Mouse (Mus musculus) liver, embryonic 11.5 days (tissue): ENCODE data around the gene Amhr2. TPM values are rescaled to one million over a fixed set of nuclear protein-coding genes. Genes with fewer than 3 reads are reported as not detected.

ENCODE experiments used
- ATAC-seq: fragments of 200-750 bp; cut with Nextera tagmentation; replicated peaks from 2 replicates; pipeline ENCODE4 v1.8.0; 2017; ENCODE audit warnings: moderate number of reproducible peaks, mild to moderate bottlenecking, moderate TSS enrichment, moderate library complexity; ENCODE audit not compliant: low FRiP score
- DNase-seq: peaks from one replicate; pipeline ENCODE4 v3.0.0-alpha.2; 2017; ENCODE audit warnings: low spot score
- H3K27ac ChIP-seq: fragments of 300-500 bp; sonication (generic); 2 replicates; pipeline ENCODE4 v1.5.1; 2014; ENCODE audit warnings: mild to moderate bottlenecking, low read depth, low read length, control low read depth
- H3K27me3 ChIP-seq: fragments of 300-500 bp; sonication (generic); replicated peaks from 2 replicates; pipeline ENCODE4 v1.6.1; 2014; ENCODE audit warnings: low read length, mixed read lengths; ENCODE audit not compliant: control insufficient read depth, insufficient read depth
- H3K36me3 ChIP-seq: fragments of 300-500 bp; sonication (generic); 2 replicates; pipeline ENCODE4 v1.6.1; 2014; ENCODE audit warnings: mild to moderate bottlenecking, low read length, moderate library complexity, mixed read lengths; ENCODE audit not compliant: control insufficient read depth, insufficient read depth
- H3K4me1 ChIP-seq: fragments of 300-500 bp; sonication (generic); replicated peaks from 2 replicates; pipeline ENCODE4 v1.6.1; 2014; ENCODE audit warnings: low read length, mixed read lengths; ENCODE audit not compliant: control insufficient read depth, insufficient read depth
- H3K4me2 ChIP-seq: fragments of 300-500 bp; sonication (generic); 2 replicates; pipeline ENCODE4 v1.6.1; 2014; ENCODE audit warnings: mild to moderate bottlenecking, control low read depth, moderate library complexity
- H3K4me3 ChIP-seq: fragments of 300-500 bp; sonication (generic); 2 replicates; pipeline ENCODE4 v1.5.1; 2014; ENCODE audit warnings: low read depth, low read length, control low read depth
- H3K9ac ChIP-seq: fragments of 300-500 bp; sonication (generic); 2 replicates; pipeline ENCODE4 v1.6.1; 2014; ENCODE audit warnings: low read depth, low read length, control low read depth
- H3K9me3 ChIP-seq: fragments of 300-500 bp; sonication (generic); 2 replicates; pipeline ENCODE4 v1.6.1; 2016; ENCODE audit warnings: low read length, inconsistent platforms, mixed read lengths; ENCODE audit not compliant: control insufficient read depth
- WGBS: fragments of 180-500 bp; shearing (Covaris S2); extraction: QIAGEN DNeasy Blood & Tissue Kit; methylation state at CpG from one replicate; pipeline ENCODE4 v1.1.7; 2014; 5-methylcytosine and 5-hydroxymethylcytosine counted together
- polyA plus RNA-seq: library from polyadenylated mRNA; unstranded; fragments of >200 nt; fragmentation: Nextera tagmentation; extraction: Ambion mirVana; gene quantifications from 2 replicates; pipeline ENCODE4 v1.2.1, GENCODE M21; 2014

The Amhr2 gene
- polyA plus RNA-seq, 1 experiment from 2014 or later: 1.1 TPM

DNA sequence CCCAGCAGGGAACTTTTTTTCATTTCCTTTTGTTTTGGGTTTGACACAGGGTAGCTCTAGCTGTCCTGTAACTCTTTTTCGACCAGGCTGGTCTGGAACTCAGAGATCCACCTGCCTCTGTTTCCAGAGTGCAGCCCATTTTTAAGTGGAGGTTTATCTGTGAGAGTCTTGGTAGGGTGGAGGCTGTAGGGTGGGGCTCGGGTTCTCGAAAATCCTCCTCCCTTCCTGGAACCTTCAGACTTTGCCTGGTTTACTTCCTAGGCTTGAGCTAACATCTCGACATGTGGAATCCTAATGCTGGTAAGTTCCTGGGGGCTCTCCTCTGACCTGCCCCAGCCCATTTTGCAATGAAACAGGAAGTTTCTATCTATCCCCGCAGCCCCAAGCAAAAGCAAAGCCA lies 14.7 kb downstream of the Amhr2 start:
- H3K36me3 ChIP-seq: peaks cover 4% of the 10 kb centered on the region; the same call in 1 of the 2 replicates
- ATAC-seq (peak; percentile 69), DNase-seq (no peak)
- H3K4me2 ChIP-seq: peak overlapping the region; percentile 72
- no peaks in the 10 kb centered on the region for H3K27me3 ChIP-seq
- peaks cover 26% of the 10 kb centered on the region for H3K4me1 ChIP-seq
- H3K27ac ChIP-seq: peak overlapping the region; percentile 93
- no peaks in the 10 kb centered on the region for H3K9me3 ChIP-seq
- WGBS: 26% methylated on average over 5 of the region's 5 CpGs
- H3K4me3 ChIP-seq: peak overlapping the region; percentile 62
- H3K9ac ChIP-seq: peak overlapping the region; percentile 46

DNA sequence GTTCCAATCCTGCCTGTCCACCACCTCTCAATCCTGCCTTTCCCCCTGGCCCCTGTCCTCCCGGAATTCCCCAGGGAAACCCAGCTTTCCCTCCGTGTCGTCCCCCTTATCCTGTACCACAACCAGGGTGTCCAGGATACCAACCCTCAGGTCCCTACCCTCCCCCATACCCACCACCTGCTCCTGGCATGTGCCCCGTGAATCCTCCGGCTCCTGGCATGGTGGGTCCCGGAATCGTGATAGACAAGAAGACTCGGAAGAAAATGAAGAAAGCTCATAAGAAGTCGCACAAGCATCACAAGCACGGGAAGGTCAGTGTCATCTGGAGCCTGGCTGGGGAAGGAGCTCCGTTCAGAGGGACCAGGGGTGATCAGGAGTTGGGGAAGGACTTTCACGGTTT lies 15.2 kb downstream of the Amhr2 start:
- DNase-seq: no peak
- WGBS: 68% methylated on average over 12 of the region's 12 CpGs
- Histone ChIP-seq H3K36me3 (peaks cover 4% of the 10 kb centered on the region; the same call in 1 of the 2 replicates), H3K27me3 (no peaks in the 10 kb centered on the region), H3K27ac (peak overlapping the region; percentile 93), H3K9me3 (no peaks in the 10 kb centered on the region), H3K9ac (peak overlapping the region; percentile 46), H3K4me3 (peak overlapping the region; percentile 62), H3K4me1 (peaks cover 26% of the 10 kb centered on the region), H3K4me2 (peak overlapping the region; percentile 72)
- no peak for ATAC-seq

DNA sequence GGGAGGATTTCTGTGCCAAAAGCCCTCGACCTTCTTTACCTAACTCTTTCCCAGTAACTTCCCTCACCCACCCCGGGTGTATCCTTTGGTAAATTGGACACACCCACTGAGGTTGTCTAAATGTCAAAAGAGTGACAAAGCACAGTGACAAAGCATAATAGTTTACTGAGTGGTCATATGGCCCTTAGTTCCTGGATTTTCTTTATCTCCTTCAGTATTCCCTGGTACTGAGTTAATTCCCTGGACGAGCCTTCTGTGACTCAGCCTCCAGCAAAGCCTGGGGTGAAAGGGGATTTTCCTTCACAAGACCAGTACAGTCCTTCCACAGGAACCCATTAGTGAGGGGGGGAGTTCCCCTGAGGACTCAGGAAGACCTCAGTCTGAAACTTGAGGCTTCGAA lies 15.8 kb downstream of the Amhr2 start:
- no peaks in the 10 kb centered on the region for H3K9me3 ChIP-seq
- H3K9ac ChIP-seq: peak overlapping the region; percentile 46
- peaks cover 26% of the 10 kb centered on the region for H3K4me1 ChIP-seq
- ATAC-seq: no peak
- H3K4me2 ChIP-seq: peak overlapping the region; percentile 72
- H3K27me3 ChIP-seq: no peaks in the 10 kb centered on the region
- no peak for DNase-seq
- H3K27ac ChIP-seq: peak overlapping the region; percentile 93
- WGBS: 34% methylated on average over 4 of the region's 4 CpGs
- H3K4me3 ChIP-seq: peak overlapping the region; percentile 62
- peaks cover 4% of the 10 kb centered on the region; the same call in 1 of the 2 replicates for H3K36me3 ChIP-seq

DNA sequence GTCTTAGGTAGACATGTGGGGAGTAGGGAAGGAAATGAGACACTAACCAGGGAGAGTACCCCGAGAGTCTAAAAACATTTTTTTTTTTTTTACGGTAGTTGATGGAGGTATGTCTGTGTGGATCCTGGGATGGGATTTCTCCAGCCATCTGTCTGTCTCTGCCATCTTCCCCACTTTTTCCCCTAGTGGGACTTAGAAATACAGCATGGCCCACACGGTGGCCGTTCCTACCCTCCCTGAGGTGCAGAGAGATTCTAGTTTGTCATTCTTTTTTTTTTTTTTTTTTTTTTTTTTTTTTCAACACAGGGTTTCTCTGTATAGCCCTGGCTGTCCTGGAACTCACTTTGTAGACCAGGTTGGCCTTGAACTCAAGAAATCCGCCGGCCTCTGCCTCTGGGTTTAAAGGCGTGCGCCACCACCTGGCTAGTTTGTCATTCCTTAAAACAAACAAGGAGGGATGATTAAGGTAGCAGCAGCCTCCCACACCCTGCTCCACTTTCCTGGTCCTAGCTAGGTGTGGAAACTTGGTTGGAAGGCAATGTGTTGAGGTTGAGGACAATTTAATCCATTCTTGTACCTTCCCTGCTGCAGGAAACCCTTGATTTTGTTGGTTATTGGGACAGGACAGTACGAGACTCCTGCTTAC lies 16.4 kb downstream of the Amhr2 start:
- peak overlapping the region; percentile 62 for H3K4me3 ChIP-seq
- H3K27ac ChIP-seq: peak overlapping the region; percentile 37
- H3K4me2 ChIP-seq: peak overlapping the region; percentile 72
- DNase-seq: no peak
- no peaks in the 10 kb centered on the region for H3K27me3 ChIP-seq
- peaks cover 26% of the 10 kb centered on the region for H3K4me1 ChIP-seq
- peak overlapping the region; percentile 44; the same call in 1 of the 2 replicates for H3K9ac ChIP-seq
- peaks cover 4% of the 10 kb centered on the region; the same call in 1 of the 2 replicates for H3K36me3 ChIP-seq
- WGBS: 80% methylated on average over 9 of the region's 9 CpGs
- ATAC-seq: no peak
- H3K9me3 ChIP-seq: no peaks in the 10 kb centered on the region

DNA sequence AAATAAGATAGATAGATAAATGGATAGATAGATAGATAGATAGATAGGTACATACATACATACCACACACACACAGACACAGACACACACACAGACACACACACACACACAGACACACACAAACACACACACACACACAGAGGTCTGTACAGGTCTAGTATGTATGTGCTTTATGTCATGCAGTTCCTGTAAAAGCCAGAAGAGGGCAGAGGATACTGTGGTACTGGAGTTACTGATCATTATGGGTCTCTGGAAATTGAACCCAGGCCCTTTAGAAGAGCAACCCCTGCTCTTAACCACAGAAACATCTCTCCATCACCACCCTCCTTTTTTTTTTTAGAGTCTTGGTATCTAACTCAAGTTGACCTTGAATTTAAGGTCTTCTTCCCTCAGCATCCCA lies 18.5 kb downstream of the Amhr2 start:
- H3K4me1 ChIP-seq: peaks cover 18% of the 10 kb centered on the region
- H3K4me2 ChIP-seq: no peak overlapping the region
- peaks cover 10% of the 10 kb centered on the region for H3K36me3 ChIP-seq
- ATAC-seq: no peak
- no peak for DNase-seq
- no peaks in the 10 kb centered on the region for H3K9me3 ChIP-seq
- no peak overlapping the region for H3K27ac ChIP-seq
- no peaks in the 10 kb centered on the region for H3K27me3 ChIP-seq
- H3K9ac ChIP-seq: no peak overlapping the region
- no peak overlapping the region for H3K4me3 ChIP-seq

DNA sequence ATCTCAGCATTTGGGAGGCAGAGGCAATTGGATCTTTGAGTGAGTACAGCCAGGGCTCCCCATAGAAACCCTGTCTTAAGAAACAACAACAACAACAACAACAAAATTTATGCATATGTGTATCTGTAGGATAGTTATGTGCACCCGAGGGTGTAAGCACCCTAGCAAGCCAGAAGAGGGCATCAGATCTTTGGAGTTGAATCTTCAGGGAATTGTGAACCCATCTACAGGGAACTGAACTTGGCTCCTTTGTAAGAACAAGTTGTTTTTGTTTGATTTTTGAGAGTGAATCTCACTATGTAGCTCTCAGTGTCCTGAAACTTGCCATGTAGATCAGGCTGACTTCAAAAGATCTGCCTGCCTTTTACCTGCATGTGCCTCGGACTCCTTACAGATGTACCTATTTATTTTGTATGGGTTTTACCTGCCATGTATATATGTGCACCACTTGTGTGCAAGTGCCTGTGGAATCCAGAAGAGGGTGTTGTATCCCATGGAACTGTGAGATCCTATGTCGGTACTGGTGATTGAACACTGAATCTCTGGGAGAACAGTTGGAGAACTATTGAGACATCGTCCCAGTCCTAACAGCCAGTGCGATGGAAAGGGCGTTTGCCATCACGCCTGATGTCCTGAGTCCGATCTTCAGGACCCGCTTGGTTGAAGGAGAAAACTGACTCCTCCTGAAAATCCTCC lies 23.7 kb downstream of the Amhr2 start:
- WGBS: 95% methylated on average over 9 of the region's 9 CpGs
- DNase-seq (no peak), ATAC-seq (no peak)
- no peak overlapping the region for H3K4me3 ChIP-seq
- H3K9me3 ChIP-seq: no peaks in the 10 kb centered on the region
- H3K9ac ChIP-seq: no peak overlapping the region
- peaks cover 12% of the 10 kb centered on the region for H3K36me3 ChIP-seq
- no peak overlapping the region for H3K27ac ChIP-seq
- H3K27me3 ChIP-seq: no peaks in the 10 kb centered on the region
- H3K4me1 ChIP-seq: peaks cover 9% of the 10 kb centered on the region
- H3K4me2 ChIP-seq: no peak overlapping the region

DNA sequence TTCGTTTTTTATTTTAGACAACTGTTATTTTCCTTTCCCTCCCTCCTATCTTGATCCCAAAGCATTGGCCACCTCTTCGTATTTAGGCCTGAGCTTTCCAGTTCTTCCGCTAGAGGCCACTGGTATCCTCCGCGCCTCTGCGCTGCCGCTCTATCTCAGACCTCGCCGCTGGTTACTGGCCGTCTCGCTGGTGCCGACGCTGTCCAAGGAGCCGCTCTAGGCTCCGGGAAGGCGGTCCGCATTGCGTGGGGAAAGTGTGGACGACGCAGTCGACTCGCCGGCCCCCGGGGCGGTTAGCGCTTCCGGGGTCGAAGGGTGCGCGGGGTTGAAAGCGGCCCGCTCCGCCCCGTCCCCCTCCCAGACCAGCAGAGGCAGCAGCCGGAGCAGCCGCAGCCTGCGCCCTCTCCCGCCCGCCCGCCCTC lies 25.0 kb downstream of the Amhr2 start, which contains the start of gene Pcbp2:
Pcbp2 (plus strand) TSS at position 357 of the 422 bp plus-strand sequence.
- WGBS: under 1% methylated on average over 35 of the region's 40 CpGs
- Histone ChIP-seq H3K9me3 (no peaks in the 10 kb centered on the region), H3K4me1 (peaks cover 9% of the 10 kb centered on the region), H3K27me3 (no peaks in the 10 kb centered on the region), H3K4me3 (peak within 1 kb of the TSS; percentile 96), H3K36me3 (peaks cover 20% of the 10 kb centered on the region), H3K4me2 (peak within 1 kb of the TSS; percentile 67), H3K9ac (peak within 1 kb of the TSS; percentile 99), H3K27ac (peak within 1 kb of the TSS; percentile 96)
- DNase-seq (peak; percentile 95), ATAC-seq (peak; percentile 98)

DNA sequence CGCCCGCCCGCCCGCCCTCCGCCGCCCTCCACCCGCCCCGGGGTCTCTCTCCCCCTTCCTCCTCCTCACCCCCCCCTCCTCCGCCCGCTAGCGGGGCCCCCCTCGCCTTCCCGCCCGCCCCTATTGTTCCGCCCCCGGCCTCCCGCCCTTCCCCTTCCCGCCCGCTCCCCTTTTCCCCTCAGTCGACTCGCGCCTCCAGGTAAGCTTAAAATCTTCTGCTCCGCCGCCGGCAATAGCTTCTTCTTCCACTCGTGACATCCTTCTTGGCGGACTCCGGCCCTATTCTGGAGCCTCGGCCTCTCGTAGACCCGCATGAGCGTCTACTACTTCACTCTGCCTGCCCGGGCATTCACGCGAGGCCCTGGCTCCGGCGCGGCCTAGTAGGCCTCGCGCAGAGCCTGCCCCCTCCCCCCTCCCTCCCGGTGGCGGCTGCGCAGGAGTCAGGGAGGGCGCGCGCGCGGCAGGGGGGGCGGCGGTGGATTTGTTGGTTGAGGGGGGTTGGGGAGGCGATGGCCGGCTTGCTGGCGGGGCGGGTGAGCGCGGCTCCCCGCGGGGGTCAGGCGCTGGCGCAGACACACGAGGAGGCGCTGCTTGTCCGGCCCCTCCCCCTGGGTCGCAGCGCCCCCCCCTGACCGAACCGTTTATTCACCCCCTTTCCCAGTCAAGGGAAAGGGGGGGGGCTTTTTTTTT lies 25.6 kb downstream of the Amhr2 start:
- Histone ChIP-seq H3K4me2 (peak overlapping the region; percentile 67), H3K27me3 (no peaks in the 10 kb centered on the region), H3K27ac (peak overlapping the region; percentile 96), H3K36me3 (peaks cover 25% of the 10 kb centered on the region), H3K9me3 (no peaks in the 10 kb centered on the region), H3K9ac (peak overlapping the region; percentile 99), H3K4me1 (peaks cover 9% of the 10 kb centered on the region), H3K4me3 (peak overlapping the region; percentile 96)
- ATAC-seq: peak; percentile 55
- peak; percentile 87 for DNase-seq
- WGBS: 0% methylated on average over 42 of the region's 67 CpGs
